Mouse (Mus musculus): ENCODE data around the gene Rhbg. TPM values are rescaled to one million over a fixed set of nuclear protein-coding genes. Genes with fewer than 3 reads are reported as not detected.

Rhbg gene
- polyA plus RNA-seq, 1 experiment from 2014 or later: 16.3 TPM

- ATAC-seq (replicated peaks; ENCODE audit: low FRiP score) (no peak), DNase-seq (ENCODE audit: low spot score) (no peak)
- 89% methylated on average over 6 of the region's 6 CpGs for WGBS
- Histone ChIP-seq H3K4me1 (replicated peaks; ENCODE audit: control insufficient read depth, insufficient read depth, low read length) (no peaks in the 10 kb centered on the region), H3K4me2 (no peak overlapping the region), H3K9me3 (ENCODE audit: control insufficient read depth, low read length) (no peaks in the 10 kb centered on the region), H3K27ac (ENCODE audit: low read depth, low read length) (no peak overlapping the region), H3K36me3 (ENCODE audit: control insufficient read depth, insufficient read depth, low read length) (no peaks in the 10 kb centered on the region), H3K9ac (ENCODE audit: low read depth, low read length) (no peak overlapping the region), H3K27me3 (replicated peaks; ENCODE audit: control insufficient read depth, insufficient read depth, low read length) (peaks cover 59% of the 10 kb centered on the region), H3K4me3 (ENCODE audit: low read depth, low read length) (no peak overlapping the region)
Observed at GRCm38 (mm10) chr3:88229526-88229925, 25.0 kb downstream of the Rhbg start.

DNA sequence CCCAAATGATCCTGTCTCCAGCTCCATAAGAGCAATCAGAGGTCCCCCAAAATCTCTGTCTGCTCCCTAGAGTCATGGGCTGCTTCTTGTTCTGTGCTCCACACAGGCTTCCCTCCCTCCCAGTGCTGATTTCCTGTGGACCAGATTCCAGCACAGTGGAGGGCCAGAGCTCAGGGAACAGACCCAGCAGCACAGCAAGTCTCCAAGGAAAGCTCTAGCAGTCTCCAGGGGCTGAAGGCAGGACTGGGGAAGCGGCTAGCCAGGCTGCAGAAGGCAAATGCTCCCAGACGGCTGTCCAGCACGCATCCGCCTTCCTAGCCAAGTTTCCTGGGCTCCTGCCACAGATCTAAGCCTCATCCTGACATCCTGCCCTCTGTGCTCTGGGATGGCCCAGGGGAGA is 25.6 kb downstream of the Rhbg start:
- H3K9ac ChIP-seq (ENCODE audit: low read depth, low read length): no peak overlapping the region
- H3K4me2 ChIP-seq: no peak overlapping the region
- no peak overlapping the region for H3K27ac ChIP-seq (ENCODE audit: low read depth, low read length)
- H3K27me3 ChIP-seq (replicated peaks; ENCODE audit: control insufficient read depth, insufficient read depth, low read length): peaks cover 61% of the 10 kb centered on the region
- no peak overlapping the region for H3K4me3 ChIP-seq (ENCODE audit: low read depth, low read length)
- H3K36me3 ChIP-seq (ENCODE audit: control insufficient read depth, insufficient read depth, low read length): no peaks in the 10 kb centered on the region
- DNase-seq (ENCODE audit: low spot score): no peak
- ATAC-seq (replicated peaks; ENCODE audit: low FRiP score): no peak
- 60% methylated on average over 4 of the region's 4 CpGs for WGBS
- no peaks in the 10 kb centered on the region for H3K4me1 ChIP-seq (replicated peaks; ENCODE audit: control insufficient read depth, insufficient read depth, low read length)
- no peaks in the 10 kb centered on the region for H3K9me3 ChIP-seq (ENCODE audit: control insufficient read depth, low read length)

DNA sequence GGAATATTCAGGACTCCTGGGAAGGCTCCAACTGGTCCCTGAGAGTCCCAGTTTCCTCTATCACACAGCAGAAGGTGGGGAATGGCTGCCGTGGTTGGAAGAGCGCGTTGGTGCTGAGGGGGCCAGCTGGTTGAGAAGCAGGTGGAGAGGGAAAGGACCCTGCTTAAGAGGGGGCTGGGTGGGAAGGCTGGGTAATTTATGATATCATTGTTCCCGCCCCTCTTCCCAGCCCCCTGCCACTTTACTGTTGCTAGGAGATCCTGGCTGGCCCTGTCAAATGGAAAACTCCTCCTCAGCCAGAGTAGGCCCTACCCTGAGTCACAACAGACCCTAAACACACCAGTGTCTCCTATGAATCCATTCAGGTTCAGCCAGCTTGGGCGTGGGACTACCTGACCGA is 26.5 kb downstream of the Rhbg start:
- H3K27ac ChIP-seq (ENCODE audit: low read depth, low read length): no peak overlapping the region
- H3K4me2 ChIP-seq: no peak overlapping the region
- peaks cover 55% of the 10 kb centered on the region for H3K27me3 ChIP-seq (replicated peaks; ENCODE audit: control insufficient read depth, insufficient read depth, low read length)
- ATAC-seq (replicated peaks; ENCODE audit: low FRiP score): no peak
- no peak overlapping the region for H3K9ac ChIP-seq (ENCODE audit: low read depth, low read length)
- H3K4me3 ChIP-seq (ENCODE audit: low read depth, low read length): no peak overlapping the region
- no peaks in the 10 kb centered on the region for H3K4me1 ChIP-seq (replicated peaks; ENCODE audit: control insufficient read depth, insufficient read depth, low read length)
- WGBS: 60% methylated on average over 6 of the region's 6 CpGs
- H3K36me3 ChIP-seq (ENCODE audit: control insufficient read depth, insufficient read depth, low read length): no peaks in the 10 kb centered on the region
- DNase-seq (ENCODE audit: low spot score): no peak
- H3K9me3 ChIP-seq (ENCODE audit: control insufficient read depth, low read length): no peaks in the 10 kb centered on the region

- ATAC-seq (replicated peaks; ENCODE audit: low FRiP score) (no peak), DNase-seq (ENCODE audit: low spot score) (no peak)
- Histone ChIP-seq H3K27me3 (replicated peaks; ENCODE audit: control insufficient read depth, insufficient read depth, low read length) (peaks cover 54% of the 10 kb centered on the region), H3K27ac (ENCODE audit: low read depth, low read length) (no peak overlapping the region), H3K4me2 (no peak overlapping the region), H3K4me3 (ENCODE audit: low read depth, low read length) (no peak overlapping the region), H3K4me1 (replicated peaks; ENCODE audit: control insufficient read depth, insufficient read depth, low read length) (no peaks in the 10 kb centered on the region), H3K9ac (ENCODE audit: low read depth, low read length) (no peak overlapping the region), H3K9me3 (ENCODE audit: control insufficient read depth, low read length) (no peaks in the 10 kb centered on the region), H3K36me3 (ENCODE audit: control insufficient read depth, insufficient read depth, low read length) (no peaks in the 10 kb centered on the region)
- WGBS: 23% methylated on average over 4 of the region's 4 CpGs
Observed at GRCm38 (mm10) chr3:88227260-88227659, 27.2 kb downstream of the Rhbg start.

- no peaks in the 10 kb centered on the region for H3K36me3 ChIP-seq (ENCODE audit: control insufficient read depth, insufficient read depth, low read length)
- H3K9me3 ChIP-seq (ENCODE audit: control insufficient read depth, low read length): no peaks in the 10 kb centered on the region
- H3K4me3 ChIP-seq (ENCODE audit: low read depth, low read length): no peak overlapping the region
- no peaks in the 10 kb centered on the region for H3K4me1 ChIP-seq (replicated peaks; ENCODE audit: control insufficient read depth, insufficient read depth, low read length)
- ATAC-seq (replicated peaks; ENCODE audit: low FRiP score) (no peak), DNase-seq (ENCODE audit: low spot score) (no peak)
- H3K9ac ChIP-seq (ENCODE audit: low read depth, low read length): no peak overlapping the region
- H3K27ac ChIP-seq (ENCODE audit: low read depth, low read length): no peak overlapping the region
- H3K27me3 ChIP-seq (replicated peaks; ENCODE audit: control insufficient read depth, insufficient read depth, low read length): peaks cover 53% of the 10 kb centered on the region
- H3K4me2 ChIP-seq: no peak overlapping the region
- 87% methylated on average over 10 of the region's 10 CpGs for WGBS
Observed at GRCm38 (mm10) chr3:88226101-88226845, 28.2 kb downstream of the Rhbg start.

GRCm38 (mm10) chr3:88224929-88225328 is 29.6 kb downstream of the Rhbg start:
- WGBS: 63% methylated on average over 2 of the region's 2 CpGs

GRCm38 (mm10) chr3:88222446-88222845 is 32.1 kb downstream of the Rhbg start:
- Histone ChIP-seq H3K27me3 (replicated peaks; ENCODE audit: control insufficient read depth, insufficient read depth, low read length) (peaks cover 65% of the 10 kb centered on the region), H3K4me2 (no peak overlapping the region), H3K9ac (ENCODE audit: low read depth, low read length) (no peak overlapping the region), H3K36me3 (ENCODE audit: control insufficient read depth, insufficient read depth, low read length) (no peaks in the 10 kb centered on the region), H3K27ac (ENCODE audit: low read depth, low read length) (no peak overlapping the region), H3K4me3 (ENCODE audit: low read depth, low read length) (no peak overlapping the region), H3K4me1 (replicated peaks; ENCODE audit: control insufficient read depth, insufficient read depth, low read length) (no peaks in the 10 kb centered on the region), H3K9me3 (ENCODE audit: control insufficient read depth, low read length) (no peaks in the 10 kb centered on the region)
- ATAC-seq (replicated peaks; ENCODE audit: low FRiP score) (no peak), DNase-seq (ENCODE audit: low spot score) (no peak)
- WGBS: 77% methylated on average over 6 of the region's 6 CpGs

More at GRCm38 (mm10) chr3:88224929-88225328, 29.6 kb downstream of the Rhbg start:
- Histone ChIP-seq H3K4me1 (replicated peaks; ENCODE audit: control insufficient read depth, insufficient read depth, low read length) (no peaks in the 10 kb centered on the region), H3K4me3 (ENCODE audit: low read depth, low read length) (no peak overlapping the region), H3K9me3 (ENCODE audit: control insufficient read depth, low read length) (no peaks in the 10 kb centered on the region), H3K27ac (ENCODE audit: low read depth, low read length) (no peak overlapping the region), H3K27me3 (replicated peaks; ENCODE audit: control insufficient read depth, insufficient read depth, low read length) (peaks cover 56% of the 10 kb centered on the region), H3K36me3 (ENCODE audit: control insufficient read depth, insufficient read depth, low read length) (no peaks in the 10 kb centered on the region), H3K9ac (ENCODE audit: low read depth, low read length) (no peak overlapping the region), H3K4me2 (no peak overlapping the region)
- ATAC-seq (replicated peaks; ENCODE audit: low FRiP score): no peak
- DNase-seq (ENCODE audit: low spot score): no peak

- DNase-seq (ENCODE audit: low spot score) (no peak), ATAC-seq (replicated peaks; ENCODE audit: low FRiP score) (no peak)
- H3K9me3 ChIP-seq (ENCODE audit: control insufficient read depth, low read length): no peaks in the 10 kb centered on the region
- H3K4me2 ChIP-seq: no peak overlapping the region
- H3K4me3 ChIP-seq (ENCODE audit: low read depth, low read length): no peak overlapping the region
- no peaks in the 10 kb centered on the region for H3K4me1 ChIP-seq (replicated peaks; ENCODE audit: control insufficient read depth, insufficient read depth, low read length)
- H3K9ac ChIP-seq (ENCODE audit: low read depth, low read length): no peak overlapping the region
- no peak overlapping the region for H3K27ac ChIP-seq (ENCODE audit: low read depth, low read length)
- H3K27me3 ChIP-seq (replicated peaks; ENCODE audit: control insufficient read depth, insufficient read depth, low read length): peaks cover 71% of the 10 kb centered on the region
- 57% methylated on average over 12 of the region's 12 CpGs for WGBS
- no peaks in the 10 kb centered on the region for H3K36me3 ChIP-seq (ENCODE audit: control insufficient read depth, insufficient read depth, low read length)
Observed at GRCm38 (mm10) chr3:88221519-88222390, 32.8 kb downstream of the Rhbg start.
